Mouse (Mus musculus): ENCODE results near the gene Top1. TPM values are rescaled to one million over a fixed set of nuclear protein-coding genes. Genes with fewer than 3 reads are reported as not detected.

The Top1 gene
- polyA plus RNA-seq, 1 experiment from 2014 or later, result 68.2 TPM

Small RNA genes within 50 kb of the gene (microRNA-seq; reads per million reads assigned to microRNA genes)
- not detected for gene Gm23968 (ENCODE audit: borderline number of aligned reads)

Other genes starting within 250 kb of the Top1 start
- gene Plcg1, start 85.4 kb downstream of the Top1 start, polyA plus RNA-seq (2015; fragmentation: Nextera tagmentation; extraction: Ambion mirVana), result 39.5 and 49.3 TPM in 2 replicates
- gene Zhx3, start 227.1 kb downstream of the Top1 start, polyA plus RNA-seq (2015; fragmentation: Nextera tagmentation; extraction: Ambion mirVana), result 5.7 and 7.4 TPM in 2 replicates
- gene Lpin3, start 234.8 kb downstream of the Top1 start, polyA plus RNA-seq (2015; fragmentation: Nextera tagmentation; extraction: Ambion mirVana), result 1.4 and 1.7 TPM in 2 replicates